Mouse (Mus musculus) cerebral cortex, adult 2 months (tissue): Measurements from ENCODE around the gene Tal1.

Source experiments
- WGBS: fragments of 180-500 bp; shearing (Covaris S2); methylation state at CpG from one replicate; pipeline ENCODE4 v1.1.7; 2018; 5-methylcytosine and 5-hydroxymethylcytosine counted together

Tal1 gene

GRCm38 (mm10) chr4:115111167-115111566 is 54.9 kb downstream of the Tal1 start:
- 82% methylated on average over 2 of the region's 2 CpGs for WGBS

GRCm38 (mm10) chr4:115113266-115113665 is 57.0 kb downstream of the Tal1 start:
- 52% methylated on average over 5 of the region's 5 CpGs for WGBS

GRCm38 (mm10) chr4:115119642-115120041 is 63.4 kb downstream of the Tal1 start:
- 94% methylated on average over 3 of the region's 3 CpGs for WGBS

GRCm38 (mm10) chr4:115121162-115121561 is 64.9 kb downstream of the Tal1 start:
- 83% methylated on average over 2 of the region's 2 CpGs for WGBS
